Mouse (Mus musculus) splenic B cell, adult 2 months (primary cell): Measurements from ENCODE around the gene Kdelc2.

ENCODE experiments used
- DNase-seq: peaks from one replicate; pipeline ENCODE4 v3.0.0-alpha.2; 2011; ENCODE audit warnings: low read depth, low spot score
- H3K27me3 ChIP-seq: 2 replicates; pipeline ENCODE4 v1.6.1; 2012; ENCODE audit warnings: mild to moderate bottlenecking, low read length, moderate library complexity, mixed read lengths; ENCODE audit not compliant: control insufficient read depth, poor library complexity, insufficient read depth, severe bottlenecking
- H3K36me3 ChIP-seq: 2 replicates; pipeline ENCODE4 v1.6.1; 2012; ENCODE audit warnings: mild to moderate bottlenecking, low read length, moderate library complexity, mixed read lengths; ENCODE audit not compliant: control insufficient read depth, poor library complexity, insufficient read depth, severe bottlenecking

Kdelc2 gene

GRCm38 (mm10) chr9:53356219-53357155 is 27.3 kb upstream of the Kdelc2 start:
- DNase-seq, result no peak
- Histone ChIP-seq H3K36me3 (no peaks in the 10 kb centered on the region), H3K27me3 (no peaks in the 10 kb centered on the region)

GRCm38 (mm10) chr9:53371339-53371738 is 12.5 kb upstream of the Kdelc2 start:
- no peak for DNase-seq
- H3K27me3 ChIP-seq, result no peaks in the 10 kb centered on the region
- no peaks in the 10 kb centered on the region for H3K36me3 ChIP-seq

- no peak for DNase-seq
- no peaks in the 10 kb centered on the region for H3K27me3 ChIP-seq
These were observed 7.9 kb upstream of the Kdelc2 start for GRCm38 (mm10) chr9:53375907-53376306.

GRCm38 (mm10) chr9:53376820-53377219 is 7.0 kb upstream of the Kdelc2 start:
- no peaks in the 10 kb centered on the region for H3K27me3 ChIP-seq
- no peaks in the 10 kb centered on the region for H3K36me3 ChIP-seq
- DNase-seq, result peak; percentile 14

More at GRCm38 (mm10) chr9:53375907-53376306, 7.9 kb upstream of the Kdelc2 start:
- H3K36me3 ChIP-seq, result no peaks in the 10 kb centered on the region

- no peak for DNase-seq
- Histone ChIP-seq H3K27me3 (no peaks in the 10 kb centered on the region), H3K36me3 (no peaks in the 10 kb centered on the region)
These were observed 6.2 kb upstream of the Kdelc2 start for GRCm38 (mm10) chr9:53377597-53377996.

GRCm38 (mm10) chr9:53378171-53378570 is 5.7 kb upstream of the Kdelc2 start:
- DNase-seq, result no peak
- Histone ChIP-seq H3K27me3 (no peaks in the 10 kb centered on the region), H3K36me3 (no peaks in the 10 kb centered on the region)

GRCm38 (mm10) chr9:53380595-53380994 is 3.2 kb upstream of the Kdelc2 start:
- Histone ChIP-seq H3K27me3 (no peaks in the 10 kb centered on the region), H3K36me3 (no peaks in the 10 kb centered on the region)
- no peak for DNase-seq

GRCm38 (mm10) chr9:53381113-53381615 is 2.7 kb upstream of the Kdelc2 start:
- no peak for DNase-seq
- Histone ChIP-seq H3K36me3 (no peaks in the 10 kb centered on the region), H3K27me3 (no peaks in the 10 kb centered on the region)

- Histone ChIP-seq H3K36me3 (no peaks in the 10 kb centered on the region), H3K27me3 (no peaks in the 10 kb centered on the region)
- DNase-seq, result no peak
These were observed 1.0 kb downstream of the Kdelc2 start for GRCm38 (mm10) chr9:53384873-53385272.

- DNase-seq, result no peak
- Histone ChIP-seq H3K27me3 (no peaks in the 10 kb centered on the region), H3K36me3 (no peaks in the 10 kb centered on the region)
These were observed 3.6 kb downstream of the Kdelc2 start for GRCm38 (mm10) chr9:53387431-53387830.

GRCm38 (mm10) chr9:53389109-53389508 is 5.3 kb downstream of the Kdelc2 start:
- no peak for DNase-seq
- H3K36me3 ChIP-seq, result no peaks in the 10 kb centered on the region
- no peaks in the 10 kb centered on the region for H3K27me3 ChIP-seq

- H3K27me3 ChIP-seq, result no peaks in the 10 kb centered on the region
- H3K36me3 ChIP-seq, result no peaks in the 10 kb centered on the region
- DNase-seq, result no peak
These were observed 6.3 kb downstream of the Kdelc2 start for GRCm38 (mm10) chr9:53390136-53390535.

GRCm38 (mm10) chr9:53397685-53398387 is 14.0 kb downstream of the Kdelc2 start:
- Histone ChIP-seq H3K36me3 (no peaks in the 10 kb centered on the region), H3K27me3 (no peaks in the 10 kb centered on the region)
- no peak for DNase-seq

- H3K36me3 ChIP-seq, result no peaks in the 10 kb centered on the region
- DNase-seq, result peak; percentile 78
- H3K27me3 ChIP-seq, result no peaks in the 10 kb centered on the region
These were observed 14.5 kb downstream of the Kdelc2 start for GRCm38 (mm10) chr9:53398388-53398700.

- Histone ChIP-seq H3K36me3 (no peaks in the 10 kb centered on the region), H3K27me3 (no peaks in the 10 kb centered on the region)
- DNase-seq, result no peak
These were observed 15.7 kb downstream of the Kdelc2 start for GRCm38 (mm10) chr9:53399537-53399936.
